Mouse (Mus musculus): ENCODE data around the gene Gpc6.

GRCm38 (mm10) chr14:116939561-116939960 lies 14.4 kb downstream of the Gpc6 start:
- TF ChIP-seq CTCF (IDR thresholded peaks at IDR 0.05; ENCODE audit: low read depth) (no peak), EP300 (optimal IDR thresholded peaks at IDR 0.05) (no peak)

All from stomach, postnatal 0 days (tissue).